Mouse (Mus musculus) CH12.LX (cell line): ENCODE data around the gene Lmf2. TPM values are rescaled to one million over a fixed set of nuclear protein-coding genes. Genes with fewer than 3 reads are reported as not detected.

Source experiments
- DNase-seq: peaks from one replicate; pipeline ENCODE4 v3.0.0-alpha.2; 2013; ENCODE audit errors: extremely low read depth
- H3K27ac ChIP-seq: 2 replicates; pipeline ENCODE4 v1.5.1; 2012; ENCODE audit warnings: low read depth, mild to moderate bottlenecking, control low read depth, moderate library complexity; ENCODE audit not compliant: insufficient read depth
- H3K27me3 ChIP-seq: replicated peaks from 2 replicates; pipeline ENCODE3; 2012; ENCODE audit warnings: inconsistent platforms
- H3K36me3 ChIP-seq, 2 experiments: replicated peaks in 1 of 2; 2 replicates each; pipeline versions ENCODE3 to v1.6.1; 2012; ENCODE audit warnings: inconsistent platforms in 1 of 2, low read length in 1 of 2, mild to moderate bottlenecking in 1 of 2, mixed read lengths in 1 of 2, moderate library complexity in 1 of 2; ENCODE audit not compliant: control insufficient read depth in 1 of 2, insufficient read depth in 1 of 2
- H3K4me1 ChIP-seq, 2 experiments: 2 replicates each; pipeline ENCODE4 v1.6.1; 2012; ENCODE audit warnings: inconsistent platforms in 1 of 2, moderate library complexity in 1 of 2; ENCODE audit not compliant: insufficient read depth in 2 of 2, control insufficient read depth in 1 of 2
- H3K4me2 ChIP-seq: 2 replicates; pipeline ENCODE4 v1.6.1; 2012; ENCODE audit warnings: low read depth, mild to moderate bottlenecking, control low read depth; ENCODE audit not compliant: poor library complexity, insufficient read depth, severe bottlenecking
- H3K4me3 ChIP-seq, 3 experiments: fragments of 150-350 bp in 1 of 3; sonication (generic) in 1 of 3; replicated peaks in 1 of 3; 2 replicates each; pipeline versions ENCODE3 to v1.5.1; 2011 to 2012; ENCODE audit warnings: low read depth in 2 of 3, low read length in 2 of 3, mild to moderate bottlenecking in 2 of 3, moderate library complexity in 2 of 3, control low read depth in 1 of 3, improper control_type of control experiment in 1 of 3, inconsistent platforms in 1 of 3, mixed read lengths in 1 of 3; ENCODE audit not compliant: poor library complexity in 1 of 3
- H3K79me2 ChIP-seq: replicated peaks from 2 replicates; pipeline ENCODE4 v1.6.1; 2012; ENCODE audit warnings: mild to moderate bottlenecking, moderate library complexity; ENCODE audit not compliant: control insufficient read depth, poor library complexity, insufficient read depth, severe bottlenecking; ENCODE audit errors: extremely low read depth
- H3K9ac ChIP-seq: 2 replicates; pipeline ENCODE4 v1.6.1; 2012; ENCODE audit warnings: low read depth, mild to moderate bottlenecking, control low read depth, moderate library complexity; ENCODE audit not compliant: insufficient read depth
- H3K9me3 ChIP-seq: replicated peaks from 2 replicates; pipeline ENCODE3; 2012; ENCODE audit warnings: low read length, inconsistent platforms, mixed read lengths
- BHLHE40 ChIP-seq: IDR thresholded peaks from 2 replicates; pipeline ENCODE4 v1.6.1; 2011; ENCODE audit warnings: mild to moderate bottlenecking, low read depth, low read length, improper control_type of control experiment
- CHD2 ChIP-seq: IDR thresholded peaks from 2 replicates; pipeline ENCODE4 v1.6.1; 2011; ENCODE audit warnings: low read length, improper control_type of control experiment
- ELF1 ChIP-seq: IDR thresholded peaks from 2 replicates; pipeline ENCODE4 v1.6.1; 2014; ENCODE audit warnings: low read depth, mild to moderate bottlenecking, inconsistent platforms, low read length, improper control_type of control experiment
- EP300 ChIP-seq: IDR thresholded peaks from 2 replicates; pipeline ENCODE4 v1.6.1; 2011; ENCODE audit warnings: low read length, improper control_type of control experiment
- ETS1 ChIP-seq: conservative IDR thresholded peaks from 2 replicates; pipeline ENCODE4 v1.6.1; 2012; ENCODE audit warnings: low read depth, mild to moderate bottlenecking, inconsistent platforms, low read length, improper control_type of control experiment, moderate library complexity
- HCFC1 ChIP-seq: IDR thresholded peaks from 2 replicates; pipeline ENCODE4 v1.6.1; 2012; ENCODE audit warnings: low read depth, mild to moderate bottlenecking, inconsistent platforms, low read length, improper control_type of control experiment
- IRF4 ChIP-seq: IDR thresholded peaks from 2 replicates; pipeline ENCODE4 v1.6.1; 2014; ENCODE audit warnings: low read depth, mild to moderate bottlenecking, inconsistent platforms, low read length, improper control_type of control experiment
- JUND ChIP-seq: conservative IDR thresholded peaks from 2 replicates; pipeline ENCODE4 v1.6.1; 2011; ENCODE audit warnings: low read depth, low read length, improper control_type of control experiment
- MAFK ChIP-seq: IDR thresholded peaks from 2 replicates; pipeline ENCODE4 v1.6.1; 2011; ENCODE audit warnings: low read length, improper control_type of control experiment; ENCODE audit not compliant: insufficient replicate concordance
- MAX ChIP-seq: IDR thresholded peaks from 2 replicates; pipeline ENCODE4 v1.6.1; 2011; ENCODE audit warnings: low read length, improper control_type of control experiment
- MEF2A ChIP-seq: IDR thresholded peaks from 2 replicates; pipeline ENCODE4 v1.6.1; 2014; ENCODE audit warnings: low read depth, mild to moderate bottlenecking, inconsistent platforms, low read length, improper control_type of control experiment, borderline replicate concordance
- MXI1 ChIP-seq: IDR thresholded peaks from 2 replicates; pipeline ENCODE4 v1.6.1; 2011; ENCODE audit warnings: mild to moderate bottlenecking, low read depth, low read length, improper control_type of control experiment
- MYC ChIP-seq: IDR thresholded peaks from 2 replicates; pipeline ENCODE4 v1.6.1; 2011; ENCODE audit warnings: low read depth, mild to moderate bottlenecking, improper control_type of control experiment, low read length
- PAX5 ChIP-seq: IDR thresholded peaks from 2 replicates; pipeline ENCODE4 v1.6.1; 2012; ENCODE audit warnings: low read length, inconsistent platforms, mixed read lengths
- POLR2A ChIP-seq: IDR thresholded peaks from 2 replicates; pipeline ENCODE4 v1.6.1; 2011; ENCODE audit warnings: low read depth, mild to moderate bottlenecking, improper control_type of control experiment, low read length
- POLR2AphosphoS2 ChIP-seq: IDR thresholded peaks from 2 replicates; pipeline ENCODE4 v1.6.1; 2011; ENCODE audit warnings: low read depth, low read length, improper control_type of control experiment
- RAD21 ChIP-seq: IDR thresholded peaks from 2 replicates; pipeline ENCODE4 v1.6.1; 2011; ENCODE audit warnings: low read depth, mild to moderate bottlenecking, low read length, improper control_type of control experiment, moderate library complexity
- RCOR1 ChIP-seq: conservative IDR thresholded peaks from 2 replicates; pipeline ENCODE4 v1.6.1; 2012; ENCODE audit warnings: low read depth, mild to moderate bottlenecking, inconsistent platforms, low read length, improper control_type of control experiment
- TBP ChIP-seq: conservative IDR thresholded peaks from 2 replicates; pipeline ENCODE4 v1.6.1; 2011; ENCODE audit warnings: low read depth, low read length, improper control_type of control experiment
- UBTF ChIP-seq: IDR thresholded peaks from 2 replicates; pipeline ENCODE4 v1.6.1; 2012; ENCODE audit warnings: low read depth, mild to moderate bottlenecking, inconsistent platforms, low read length, improper control_type of control experiment, moderate library complexity
- USF1 ChIP-seq: IDR thresholded peaks from 2 replicates; pipeline ENCODE4 v1.6.1; 2014; ENCODE audit warnings: low read depth, mild to moderate bottlenecking, inconsistent platforms, low read length, improper control_type of control experiment
- ZKSCAN1 ChIP-seq: IDR thresholded peaks from 2 replicates; pipeline ENCODE4 v1.6.1; 2012; ENCODE audit warnings: low read depth, inconsistent platforms, low read length, improper control_type of control experiment, borderline replicate concordance
- ZMIZ1 ChIP-seq: IDR thresholded peaks from 2 replicates; pipeline ENCODE4 v1.6.1; 2012; ENCODE audit warnings: low read depth, mild to moderate bottlenecking, inconsistent platforms, low read length, improper control_type of control experiment
- ZNF384 ChIP-seq: IDR thresholded peaks from 2 replicates; pipeline ENCODE4 v1.6.1; 2012; ENCODE audit warnings: low read depth, low read length, improper control_type of control experiment, inconsistent platforms
- dilution Hi-C: fragments of 300-500 bp; cut with MboI; formaldehyde crosslinking; loops from 2 replicates; pipeline ENCODE4 v1.14.3; 2020; ENCODE audit warnings: low sequenced_read_pairs; ENCODE audit not compliant: extremely low pct_unique_long_range_greater_than_20kb, extremely low pct_ligation_motif_present
- in situ Hi-C: fragments of 300-500 bp; cut with MboI; formaldehyde crosslinking; loops from 3 replicates; pipeline ENCODE4 v1.14.3; 2019; ENCODE audit warnings: low sequenced_read_pairs, low pct_ligation_motif_present, low pct_unique_long_range_greater_than_20kb, mixed read lengths
- polyA plus RNA-seq: library from polyadenylated mRNA; unstranded; fragments of >175 nt; gene quantifications from 2 replicates; pipeline ENCODE4 v1.2.1, GENCODE M21; 2012; ENCODE audit warnings: low read depth; ENCODE audit not compliant: insufficient read length
- total RNA-seq, 2 experiments: library from RNA; depleted of rRNA; stranded (reverse); fragments of 300-350 nt in 1 of 2; fragments of >200 nt in 1 of 2; gene quantifications; 2 replicates each; pipeline ENCODE4 v1.2.3; 2012 to 2014

The Lmf2 gene
- total and polyA plus RNA-seq, 3 experiments = 9.9 to 36.2 (median 18.5) TPM

GRCm38 (mm10) chr15:89387127-89387526 lies 31.7 kb upstream of the Lmf2 start:
- DNase-seq = no peak
- in situ Hi-C loops (no loop called here), dilution Hi-C loops (no loop called here)
- no peaks in the 10 kb centered on the region for H3K4me1 ChIP-seq
- H3K27me3 ChIP-seq = peaks cover 58% of the 10 kb centered on the region
- H3K4me3 ChIP-seq = no peak overlapping the region
- H3K79me2 ChIP-seq = no peaks in the 10 kb centered on the region
- H3K9ac ChIP-seq = no peak overlapping the region
- H3K9me3 ChIP-seq = no peaks in the 10 kb centered on the region
- H3K4me2 ChIP-seq = no peak overlapping the region
- no peaks in the 10 kb centered on the region for H3K36me3 ChIP-seq
- no peak for TF ChIP-seq PAX5
- no peak overlapping the region for H3K27ac ChIP-seq

GRCm38 (mm10) chr15:89384617-89385016 lies 29.2 kb upstream of the Lmf2 start, which contains the start of gene Klhdc7b:
TSS of gene Klhdc7b (plus strand) at chr15:89384917.
- Histone ChIP-seq H3K4me2 (no peak within 1 kb of the TSS), H3K79me2 (no peaks in the 10 kb centered on the region), H3K4me3 (no peak within 1 kb of the TSS), H3K36me3 (no peaks in the 10 kb centered on the region), H3K9me3 (no peaks in the 10 kb centered on the region), H3K27me3 (peaks cover 49% of the 10 kb centered on the region), H3K27ac (no peak within 1 kb of the TSS), H3K9ac (no peak within 1 kb of the TSS), H3K4me1 (no peaks in the 10 kb centered on the region)
- dilution Hi-C loops (no loop called here), in situ Hi-C loops (no loop called here)
- no peak for DNase-seq
- TF ChIP-seq UBTF (no peak), ZNF384 (no peak), POLR2A (no peak), MYC (no peak), CHD2 (no peak), HCFC1 (no peak), MEF2A (no peak), MAX (no peak), USF1 (no peak)

- no peak for DNase-seq
- H3K4me3 ChIP-seq = no peak overlapping the region
- H3K9ac ChIP-seq = no peak overlapping the region
Measured at GRCm38 (mm10) chr15:89379429-89379828, 24.0 kb upstream of the Lmf2 start.

More at GRCm38 (mm10) chr15:89379429-89379828, 24.0 kb upstream of the Lmf2 start:
- in situ Hi-C loops = no loop called here
- peaks cover 0 to 6% of the 10 kb centered on the region in 2 experiments; a peak in 2 of 4 replicates for H3K4me1 ChIP-seq
- no peaks in the 10 kb centered on the region for H3K36me3 ChIP-seq
- no peak overlapping the region for H3K27ac ChIP-seq
- H3K27me3 ChIP-seq = peaks cover 20% of the 10 kb centered on the region
- no peak overlapping the region for H3K4me2 ChIP-seq
- peaks cover 13% of the 10 kb centered on the region for H3K9me3 ChIP-seq
- dilution Hi-C loops = no loop called here
- TF ChIP-seq TBP (no peak), MXI1 (no peak), ELF1 (no peak), CHD2 (no peak), EP300 (no peak), ETS1 (no peak), RAD21 (no peak), ZKSCAN1 (no peak), ZMIZ1 (no peak), BHLHE40 (no peak), USF1 (no peak), POLR2AphosphoS2 (no peak), JUND (no peak), MAFK (no peak), IRF4 (no peak), MYC (no peak), RCOR1 (no peak)
- TF ChIP-seq, all 38 proteins: peak for 0
- H3K79me2 ChIP-seq = no peaks in the 10 kb centered on the region
